Mouse (Mus musculus) E14TG2a.4 (cell line): ENCODE measurements around the gene Ltb.

Source experiments
- H3K27me3 ChIP-seq: 2 replicates; pipeline ENCODE4 v1.6.1; 2014; ENCODE audit warnings: low read length, control low read depth; ENCODE audit not compliant: insufficient read depth
- H3K36me3 ChIP-seq: 2 replicates; pipeline ENCODE4 v1.6.1; 2014; ENCODE audit warnings: low read length, control low read depth; ENCODE audit not compliant: insufficient read depth
- H3K4me1 ChIP-seq: replicated peaks from 2 replicates; pipeline ENCODE4 v1.6.1; 2014; ENCODE audit warnings: low read depth, low read length, control low read depth
- H3K4me3 ChIP-seq: replicated peaks from 2 replicates; pipeline ENCODE4 v1.5.1; 2014; ENCODE audit warnings: mild to moderate bottlenecking, low read length
- H3K9me3 ChIP-seq: 2 replicates; pipeline ENCODE4 v1.6.1; 2014; ENCODE audit warnings: low read length, control low read depth
- CTCF ChIP-seq: conservative IDR thresholded peaks from 2 replicates; pipeline ENCODE4 v1.5.1; 2014; ENCODE audit warnings: low read length
- NANOG ChIP-seq: IDR thresholded peaks from 2 replicates; pipeline ENCODE4 v1.6.1; 2014; ENCODE audit warnings: borderline replicate concordance, low read length, mixed read lengths
- POU5F1 ChIP-seq: IDR thresholded peaks from 2 replicates; pipeline ENCODE4 v1.6.1; 2014; ENCODE audit warnings: low read length, borderline replicate concordance

Gene Ltb

GRCm38 (mm10) chr17:35193881-35194843 is at the start of gene Ltb:
Gene Ltb (plus strand): TSS chr17:35194439.
- Histone ChIP-seq H3K4me1 (peaks cover 45% of the 10 kb centered on the region), H3K4me3 (peak within 1 kb of the TSS; percentile 73), H3K27me3 (peaks cover 70% of the 10 kb centered on the region), H3K9me3 (0 out of 2 replicates have a peak, but pooled peaks cover 5% of the 10 kb centered on the region), H3K36me3 (no peaks in the 10 kb centered on the region)
- TF ChIP-seq NANOG, result no peak
- TF ChIP-seq POU5F1, result no peak
- TF ChIP-seq CTCF, result no peak

DNA sequence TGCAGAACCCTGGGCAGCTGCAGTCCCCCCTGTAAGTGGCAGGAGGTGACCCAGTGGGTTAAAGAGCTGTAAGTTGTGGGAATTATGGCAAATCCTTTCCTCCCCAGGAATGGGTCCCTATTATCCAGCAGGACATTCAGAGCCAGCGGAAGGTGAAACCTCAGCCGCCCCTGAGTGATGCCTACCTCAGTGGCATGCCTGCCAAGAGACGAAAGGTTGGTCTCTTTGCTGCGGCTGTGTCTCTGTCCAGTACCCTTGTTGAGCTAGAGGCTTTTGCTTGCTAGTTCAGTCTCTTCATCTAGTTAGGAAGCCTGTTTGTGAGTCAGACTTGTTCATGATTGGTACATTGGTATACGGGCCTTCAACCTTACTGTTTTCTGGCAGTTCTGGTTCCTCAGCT is 48.1 kb upstream of the Ltb start:
- H3K9me3 ChIP-seq, result no peaks in the 10 kb centered on the region
- peaks cover 61% of the 10 kb centered on the region for H3K4me1 ChIP-seq
- H3K27me3 ChIP-seq, result no peaks in the 10 kb centered on the region
- H3K36me3 ChIP-seq, result peaks cover 98% of the 10 kb centered on the region
- no peak overlapping the region for H3K4me3 ChIP-seq
- TF ChIP-seq CTCF, result no peak
- TF ChIP-seq NANOG, result no peak
- no peak for TF ChIP-seq POU5F1

GRCm38 (mm10) chr17:35147348-35147747 is 46.9 kb upstream of the Ltb start:
- Histone ChIP-seq H3K36me3 (peaks cover 98% of the 10 kb centered on the region), H3K4me1 (peaks cover 49% of the 10 kb centered on the region), H3K9me3 (no peaks in the 10 kb centered on the region), H3K27me3 (no peaks in the 10 kb centered on the region), H3K4me3 (no peak overlapping the region)
- TF ChIP-seq CTCF (no peak), POU5F1 (no peak), NANOG (no peak)

- H3K4me3 ChIP-seq, result no peak overlapping the region
- no peak for TF ChIP-seq POU5F1
- no peak for TF ChIP-seq NANOG
- no peak for TF ChIP-seq CTCF
- H3K36me3 ChIP-seq, result peaks cover 98% of the 10 kb centered on the region
- no peaks in the 10 kb centered on the region for H3K27me3 ChIP-seq
- H3K4me1 ChIP-seq, result peaks cover 49% of the 10 kb centered on the region
- no peaks in the 10 kb centered on the region for H3K9me3 ChIP-seq
These were observed 46.2 kb upstream of the Ltb start for GRCm38 (mm10) chr17:35147922-35148639.

GRCm38 (mm10) chr17:35152121-35152520 is 42.1 kb upstream of the Ltb start:
- H3K4me1 ChIP-seq, result peaks cover 64% of the 10 kb centered on the region
- TF ChIP-seq NANOG, result no peak
- TF ChIP-seq CTCF, result no peak
- TF ChIP-seq POU5F1, result no peak
- H3K27me3 ChIP-seq, result no peaks in the 10 kb centered on the region
- peaks cover 99% of the 10 kb centered on the region for H3K36me3 ChIP-seq
- no peaks in the 10 kb centered on the region for H3K9me3 ChIP-seq
- no peak overlapping the region for H3K4me3 ChIP-seq

- Histone ChIP-seq H3K27me3 (no peaks in the 10 kb centered on the region), H3K4me3 (no peak overlapping the region)
- TF ChIP-seq POU5F1, result no peak
- TF ChIP-seq CTCF, result no peak
- no peak for TF ChIP-seq NANOG
These were observed 41.2 kb upstream of the Ltb start for GRCm38 (mm10) chr17:35153077-35153476.

GRCm38 (mm10) chr17:35153931-35154330 is 40.3 kb upstream of the Ltb start:
- H3K27me3 ChIP-seq, result no peaks in the 10 kb centered on the region
- TF ChIP-seq NANOG (no peak), POU5F1 (no peak), CTCF (no peak)
- peaks cover 71% of the 10 kb centered on the region for H3K4me1 ChIP-seq
- no peaks in the 10 kb centered on the region for H3K9me3 ChIP-seq
- no peak overlapping the region for H3K4me3 ChIP-seq
- H3K36me3 ChIP-seq, result peaks cover 99% of the 10 kb centered on the region

More at GRCm38 (mm10) chr17:35153077-35153476, 41.2 kb upstream of the Ltb start:
- peaks cover 64% of the 10 kb centered on the region for H3K4me1 ChIP-seq
- H3K9me3 ChIP-seq, result no peaks in the 10 kb centered on the region
- peaks cover 99% of the 10 kb centered on the region for H3K36me3 ChIP-seq

DNA sequence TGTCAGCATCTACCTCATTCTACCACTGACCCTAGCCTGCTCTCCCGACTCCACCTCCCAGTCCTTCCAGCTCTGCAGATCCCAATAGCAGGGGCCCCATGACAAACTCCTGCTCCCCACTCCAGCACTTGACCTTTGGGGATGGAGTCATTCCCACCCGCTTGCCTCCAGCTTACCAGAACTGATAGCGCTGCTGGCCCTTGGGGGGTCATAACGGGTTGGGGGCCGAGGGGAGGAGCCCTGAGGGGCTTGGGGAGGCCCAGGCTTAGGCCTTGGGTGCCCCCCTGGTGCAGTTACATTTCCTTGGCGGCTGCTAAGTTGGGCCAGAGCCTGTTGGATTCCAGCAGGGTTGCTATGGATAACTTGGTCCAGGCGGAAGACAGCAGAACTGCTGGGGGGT is 39.6 kb upstream of the Ltb start:
- H3K9me3 ChIP-seq, result no peaks in the 10 kb centered on the region
- TF ChIP-seq CTCF (no peak), POU5F1 (no peak), NANOG (no peak)
- H3K4me1 ChIP-seq, result peaks cover 74% of the 10 kb centered on the region
- H3K4me3 ChIP-seq, result no peak overlapping the region
- peaks cover 99% of the 10 kb centered on the region for H3K36me3 ChIP-seq
- no peaks in the 10 kb centered on the region for H3K27me3 ChIP-seq
